16 mouse cellular contexts compared by ENCODE assay signal in the genomic region with DNA sequence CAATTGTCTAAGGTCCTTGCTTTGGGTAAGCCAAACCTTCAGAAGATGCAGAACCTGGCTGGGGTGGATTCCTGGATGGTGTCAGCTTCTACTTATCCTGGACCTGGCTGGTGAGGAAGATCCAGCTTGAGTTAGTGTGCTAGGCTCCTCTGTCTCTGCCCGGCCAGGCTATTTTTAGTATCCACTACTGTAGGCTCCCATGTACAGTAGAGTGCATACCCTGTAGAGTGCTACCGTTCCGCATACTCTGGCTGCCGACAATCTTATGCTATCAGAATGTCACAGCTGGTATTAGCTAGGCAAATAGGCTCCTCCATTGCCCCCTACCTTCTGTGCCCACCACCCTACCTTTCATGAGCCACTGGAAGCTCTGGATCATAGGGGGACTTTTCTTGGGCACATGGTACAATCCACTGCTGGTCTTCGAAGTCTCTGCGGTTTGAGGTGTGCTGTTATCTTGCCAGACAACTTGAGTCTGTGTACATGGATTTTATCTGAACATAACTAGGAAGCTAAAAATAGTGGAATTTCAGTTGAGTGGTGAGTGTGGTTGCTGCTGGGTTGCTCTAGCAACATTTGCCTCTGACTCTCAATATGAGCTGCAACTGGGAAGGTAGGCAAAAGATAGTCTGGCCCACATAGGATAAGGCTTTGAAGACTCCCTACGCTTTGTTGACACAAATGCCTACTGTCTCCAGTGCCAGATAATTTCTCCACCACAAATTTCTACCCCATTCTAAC.
DNase-seq lines count a peak whose midpoint lies in the region; ATAC-seq and TF ChIP-seq lines count a peak whose summit lies in the region.
"Had no signal": no experiment of that assay in that cellular context is flagged by ENCODE, and none has a peak within 500 bp of the region (broad histone marks: within the 10 kb centered on the region; RNA-seq: fewer than 3 reads in every experiment).

No protein-coding gene starts in this region.

- 0 out of 2 replicates have a peak, but pooled peaks have one; percentile 13 for TF ChIP-seq EP300 in liver, embryonic 14.5 days (IDR thresholded peaks at IDR 0.05; ENCODE audit: low read depth)
- peak in 1 of 2 experiments; percentile 59; a peak in 1 of 4 replicates for TF ChIP-seq EP300 in MEL (IDR thresholded peaks at IDR 0.05; ENCODE audit: low read depth in 1 of 2, low read length in 2 of 2)

- H3K27me3 ChIP-seq in heart, embryonic 11.5 days (ENCODE audit: control insufficient read depth, insufficient read depth, low read length), result no peaks in the 10 kb centered on the region
- no peaks in the 10 kb centered on the region for H3K27me3 ChIP-seq in liver, embryonic 14.5 days (ENCODE audit: control insufficient read depth, insufficient read depth, low read length)
- H3K27me3 ChIP-seq in liver, embryonic 11.5 days (replicated peaks; ENCODE audit: control insufficient read depth, insufficient read depth, low read length), result no peaks in the 10 kb centered on the region; the same call in 1 of the 2 replicates
- H3K27me3 ChIP-seq in MEL (ENCODE audit: control insufficient read depth in 1 of 2, insufficient read depth in 2 of 2, low read length in 2 of 2), result no peaks in the 10 kb centered on the region
- no peaks in the 10 kb centered on the region for H3K27me3 ChIP-seq in limb, embryonic 10.5 days (ENCODE audit: low read depth, poor library complexity, severe bottlenecking)
- H3K27me3 ChIP-seq: limb, embryonic 13.5 days; stomach, embryonic 15.5 days had no signal

- no peak for TF ChIP-seq CTCF in liver, embryonic 14.5 days (IDR thresholded peaks at IDR 0.05; ENCODE audit: low read depth)
- no peak for TF ChIP-seq CTCF in MEL (IDR thresholded peaks at IDR 0.05 in 2 of 3, conservative IDR thresholded peaks at IDR 0.05 in 1 of 3; ENCODE audit: control insufficient read depth in 1 of 3, insufficient read depth in 1 of 3, low read depth in 2 of 3, low read length in 3 of 3, poor library complexity in 1 of 3, severe bottlenecking in 1 of 3)

- no peak for TF ChIP-seq POLR2A in MEL (IDR thresholded peaks at IDR 0.05; ENCODE audit: control insufficient read depth in 1 of 2, insufficient read depth in 1 of 2, low read depth in 1 of 2, low read length in 2 of 2, poor library complexity in 1 of 2)

- peaks cover 54% of the 10 kb centered on the region for H3K4me1 ChIP-seq in heart, embryonic 11.5 days (ENCODE audit: control insufficient read depth, insufficient read depth, low read length)
- H3K4me1 ChIP-seq in liver, embryonic 14.5 days (replicated peaks; ENCODE audit: control insufficient read depth in 2 of 2, insufficient read depth in 2 of 2, low read length in 1 of 2), result peaks cover 0 to 16% of the 10 kb centered on the region in 2 experiments; a peak in 2 of 4 replicates
- H3K4me1 ChIP-seq in liver, embryonic 11.5 days (replicated peaks; ENCODE audit: control insufficient read depth, insufficient read depth, low read length), result peaks cover 27% of the 10 kb centered on the region
- H3K4me1 ChIP-seq in MEL (ENCODE audit: control insufficient read depth in 1 of 2, insufficient read depth in 2 of 2, low read length in 2 of 2), result peaks cover 3 to 5% of the 10 kb centered on the region in 2 experiments; a peak in 2 of 4 replicates
- H3K4me1 ChIP-seq in limb, embryonic 10.5 days, result peaks cover 22% of the 10 kb centered on the region

- DNase-seq in heart, adult 18-20 months, result no peak
- DNase-seq in liver, embryonic 14.5 days (ENCODE audit: low read depth in 3 of 3, low spot score in 3 of 3), result no peak
- DNase-seq in liver, embryonic 11.5 days (ENCODE audit: low spot score), result no peak
- peak; percentile 32 for DNase-seq in MEL (ENCODE audit: low read depth, low spot score)
- no peak for DNase-seq in limb, embryonic 10.5 days (ENCODE audit: low spot score)
- DNase-seq in urinary bladder, postnatal 10 days (ENCODE audit: low spot score), result no peak
- DNase-seq: cerebellum, adult 8-10 months; right cerebral cortex, postnatal 14 days; spleen, adult 18-20 months; thymus, adult 2 months had no signal

- H3K36me3 ChIP-seq in heart, embryonic 11.5 days (ENCODE audit: control insufficient read depth, insufficient read depth, low read length), result no peaks in the 10 kb centered on the region
- H3K36me3 ChIP-seq in liver, embryonic 14.5 days (replicated peaks; ENCODE audit: control insufficient read depth, insufficient read depth, low read depth), result no peaks in the 10 kb centered on the region
- no peaks in the 10 kb centered on the region for H3K36me3 ChIP-seq in liver, embryonic 11.5 days (ENCODE audit: control insufficient read depth, insufficient read depth, low read length)
- H3K36me3 ChIP-seq in MEL (ENCODE audit: control insufficient read depth in 1 of 2, insufficient read depth in 2 of 2, low read length in 2 of 2), result peaks cover 0 to 3% of the 10 kb centered on the region in 2 experiments; a peak in 2 of 4 replicates
- H3K36me3 ChIP-seq in limb, embryonic 10.5 days, result no peaks in the 10 kb centered on the region
- H3K36me3 ChIP-seq: embryonic facial prominence, embryonic 10.5 days; limb, embryonic 13.5 days; stomach, embryonic 15.5 days had no signal

- peak overlapping the region; percentile 76 for H3K27ac ChIP-seq in heart, embryonic 11.5 days (ENCODE audit: low read depth, low read length)
- no peak overlapping the region for H3K27ac ChIP-seq in liver, embryonic 14.5 days
- H3K27ac ChIP-seq in liver, embryonic 11.5 days (ENCODE audit: low read depth, low read length), result no peak overlapping the region
- H3K27ac ChIP-seq in MEL (ENCODE audit: control insufficient read depth, low read depth, low read length), result no peak overlapping the region
- H3K27ac ChIP-seq in limb, embryonic 10.5 days, result 0 out of 2 replicates have a peak overlapping the region, but pooled peaks have one; percentile 8
- H3K27ac ChIP-seq: embryonic facial prominence, embryonic 10.5 days; kidney, postnatal 0 days; limb, embryonic 13.5 days; stomach, embryonic 15.5 days had no signal

- H3K4me2 ChIP-seq in heart, embryonic 11.5 days, result peak overlapping the region; percentile 30
- no peak overlapping the region for H3K4me2 ChIP-seq in liver, embryonic 14.5 days (ENCODE audit: low read depth)
- H3K4me2 ChIP-seq in liver, embryonic 11.5 days, result no peak overlapping the region
- H3K4me2 ChIP-seq: limb, embryonic 13.5 days; stomach, embryonic 15.5 days had no signal

- H3K9ac ChIP-seq in heart, embryonic 11.5 days (ENCODE audit: low read depth, low read length), result no peak overlapping the region
- no peak overlapping the region for H3K9ac ChIP-seq in liver, embryonic 14.5 days (replicated peaks)
- H3K9ac ChIP-seq in liver, embryonic 11.5 days (ENCODE audit: low read depth, low read length), result no peak overlapping the region
- H3K9ac ChIP-seq in MEL (ENCODE audit: control insufficient read depth, low read depth, low read length, poor library complexity, severe bottlenecking), result no peak overlapping the region
- H3K9ac ChIP-seq: limb, embryonic 13.5 days; stomach, embryonic 15.5 days had no signal

- no peak overlapping the region for H3K4me3 ChIP-seq in heart, embryonic 11.5 days (ENCODE audit: low read depth, low read length)
- no peak overlapping the region for H3K4me3 ChIP-seq in liver, embryonic 14.5 days (ENCODE audit: insufficient read depth in 1 of 2, low read depth in 2 of 2, low read length in 2 of 2)
- H3K4me3 ChIP-seq in liver, embryonic 11.5 days (ENCODE audit: low read depth, low read length), result no peak overlapping the region
- no peak overlapping the region for H3K4me3 ChIP-seq in MEL (ENCODE audit: control insufficient read depth in 1 of 2, insufficient read depth in 1 of 2, low read depth in 2 of 2, low read length in 2 of 2)
- H3K4me3 ChIP-seq in limb, embryonic 10.5 days, result no peak overlapping the region
- H3K4me3 ChIP-seq: embryonic facial prominence, embryonic 10.5 days; limb, embryonic 13.5 days; megakaryocyte, embryonic 14.5 days; stomach, embryonic 15.5 days had no signal

- no peaks in the 10 kb centered on the region for H3K9me3 ChIP-seq in heart, embryonic 11.5 days (replicated peaks; ENCODE audit: control insufficient read depth, low read length)
- H3K9me3 ChIP-seq in liver, embryonic 14.5 days (ENCODE audit: control insufficient read depth, low read length), result no peaks in the 10 kb centered on the region
- no peaks in the 10 kb centered on the region for H3K9me3 ChIP-seq in liver, embryonic 11.5 days (ENCODE audit: control insufficient read depth, low read length)
- no peaks in the 10 kb centered on the region for H3K9me3 ChIP-seq in MEL (replicated peaks; ENCODE audit: insufficient read depth, low read length)
- H3K9me3 ChIP-seq in limb, embryonic 10.5 days (replicated peaks), result no peaks in the 10 kb centered on the region
- H3K9me3 ChIP-seq: embryonic facial prominence, embryonic 10.5 days; limb, embryonic 13.5 days; megakaryocyte, embryonic 14.5 days; stomach, embryonic 15.5 days had no signal

- TF ChIP-seq RAD21 in MEL (IDR thresholded peaks at IDR 0.05; ENCODE audit: low read depth, low read length), result no peak

- 41% methylated on average over 7 of the region's 7 CpGs for WGBS in heart, embryonic 11.5 days (ENCODE audit: insufficient replicate concordance)
- WGBS in liver, embryonic 14.5 days (ENCODE audit: insufficient replicate concordance), result 46% methylated on average over 7 of the region's 7 CpGs
- 72% methylated on average over 7 of the region's 7 CpGs for WGBS in liver, embryonic 11.5 days
- 93% methylated on average over 7 of the region's 7 CpGs for WGBS in limb, embryonic 10.5 days

- ATAC-seq in heart, embryonic 11.5 days (replicated peaks; ENCODE audit: insufficient number of reproducible peaks, low FRiP score, low TSS enrichment), result no peak
- ATAC-seq in liver, embryonic 14.5 days (ENCODE audit: insufficient read depth), result peak; percentile 33; the same call in 1 of the 2 replicates
- ATAC-seq in liver, embryonic 11.5 days (replicated peaks; ENCODE audit: low FRiP score), result no peak

- H3K79me2 ChIP-seq in MEL (ENCODE audit: control insufficient read depth, insufficient read depth, low read length, poor library complexity), result no peaks in the 10 kb centered on the region

TF ChIP-seq in MEL, 35 proteins besides CTCF, POLR2A, EP300 and RAD21 (continues in another document):
- TF ChIP-seq POLR2AphosphoS2 (IDR thresholded peaks at IDR 0.05; ENCODE audit: low read length), result no peak
- no peak for TF ChIP-seq CHD2 (IDR thresholded peaks at IDR 0.05; ENCODE audit: low read length)
- no peak for TF ChIP-seq ZMIZ1 (IDR thresholded peaks at IDR 0.05; ENCODE audit: low read depth, low read length)
- no peak for TF ChIP-seq BHLHE40 (IDR thresholded peaks at IDR 0.05; ENCODE audit: borderline replicate concordance, low read depth, low read length)
- TF ChIP-seq MAZ (IDR thresholded peaks at IDR 0.05; ENCODE audit: low read depth, low read length), result no peak
- TF ChIP-seq USF2 (IDR thresholded peaks at IDR 0.05; ENCODE audit: borderline replicate concordance in 1 of 2, insufficient read depth in 1 of 2, low read depth in 1 of 2, low read length in 2 of 2), result no peak
- TF ChIP-seq MAX (IDR thresholded peaks at IDR 0.05; ENCODE audit: low read length), result no peak
- no peak for TF ChIP-seq ZC3H11A (IDR thresholded peaks at IDR 0.05; ENCODE audit: low read depth, low read length)
- TF ChIP-seq TAL1 (IDR thresholded peaks at IDR 0.05; ENCODE audit: low read length), result 0 out of 2 replicates have a peak, but pooled peaks have one; percentile 20
- no peak for TF ChIP-seq JUND (IDR thresholded peaks at IDR 0.05; ENCODE audit: low read depth, low read length)
- no peak for TF ChIP-seq NELFE (IDR thresholded peaks at IDR 0.05; ENCODE audit: low read depth, low read length)

Comparison
In these comparisons a context has a peak if more than half of its experiments do, and no peak if none do; other contexts are left out.
1. H3K27ac ChIP-seq: peak in heart, embryonic 11.5 days (single experiment) and limb, embryonic 10.5 days (single experiment); none in liver, embryonic 14.5 days (single experiment), liver, embryonic 11.5 days (single experiment) and MEL (single experiment).